Mouse (Mus musculus) testis, adult 2 months (tissue): ENCODE results near the gene Ppp1r18.

Experiments
- CTCF ChIP-seq: fragments of 200-500 bp; IDR thresholded peaks from 2 replicates; pipeline ENCODE4 v1.5.1; 2012; ENCODE audit warnings: low read depth, mild to moderate bottlenecking, inconsistent platforms, low read length, moderate library complexity; ENCODE audit not compliant: control insufficient read depth, insufficient read depth, insufficient replicate concordance
- POLR2A ChIP-seq: fragments of 200-500 bp; IDR thresholded peaks from 2 replicates; pipeline ENCODE4 v1.6.1; 2012; ENCODE audit warnings: low read depth, mild to moderate bottlenecking, inconsistent platforms, low read length, moderate library complexity; ENCODE audit not compliant: control insufficient read depth

DNA sequence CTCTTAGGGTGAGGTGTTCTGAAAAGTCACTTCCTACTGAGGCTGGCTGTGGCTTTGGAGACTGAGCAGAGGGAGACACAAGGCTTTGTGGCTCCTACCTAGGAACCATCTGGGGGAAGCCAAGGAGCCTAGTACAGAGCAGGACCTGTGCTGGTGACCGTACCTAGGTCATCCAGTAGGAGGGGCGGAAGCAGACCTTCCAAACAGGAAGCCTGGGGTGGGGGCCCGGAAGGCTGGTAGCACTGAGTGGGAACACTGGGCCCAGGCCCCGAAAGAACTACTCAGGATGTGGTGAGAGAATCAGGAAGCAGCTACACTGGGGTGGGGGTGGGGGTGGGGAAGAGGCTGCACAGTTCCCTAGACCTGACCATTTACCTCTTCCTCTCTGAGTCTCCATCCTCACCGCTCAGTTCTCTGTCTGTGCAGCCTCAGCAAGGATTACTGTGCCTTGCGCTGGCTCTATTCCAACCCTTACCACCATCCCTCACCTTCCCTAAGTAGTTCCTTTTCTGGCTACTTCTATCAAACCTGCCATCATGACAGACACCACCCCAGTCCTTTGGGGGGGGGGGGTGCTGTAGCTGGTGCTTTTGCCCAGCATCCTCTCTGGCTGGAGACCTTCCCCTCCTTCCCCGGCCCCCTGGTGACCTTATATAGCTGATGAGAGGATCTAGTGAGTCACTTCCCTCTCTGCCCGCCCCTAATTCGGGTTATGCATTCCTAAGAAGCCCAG lies 4.9 kb downstream of the Ppp1r18 start:
- TF ChIP-seq CTCF (no peak), POLR2A (no peak)
